Mouse (Mus musculus): ENCODE measurements around the gene Qk.

DNA sequence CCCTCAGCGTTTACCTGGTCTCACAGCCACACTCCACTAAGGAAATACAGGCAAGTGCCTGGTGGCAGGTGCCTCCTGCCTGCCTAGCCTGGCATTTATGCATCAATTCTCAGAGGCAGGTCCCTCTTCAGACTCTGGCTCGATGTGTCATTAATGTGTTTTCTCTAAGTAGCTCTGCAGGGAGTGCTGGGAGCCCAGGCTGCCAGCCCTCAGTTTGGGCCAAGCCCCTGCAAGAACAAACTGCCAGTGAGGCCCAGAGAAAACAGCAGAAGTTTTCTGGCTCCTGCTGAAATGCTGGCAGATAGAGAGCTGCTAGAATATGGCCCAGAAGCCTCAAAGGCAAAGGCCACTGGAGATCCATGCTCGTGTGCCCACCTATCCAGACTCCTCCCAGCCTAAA, 131.2 kb downstream of the Qk start:
- TF ChIP-seq E2F4 (IDR thresholded peaks at IDR 0.05; ENCODE audit: borderline replicate concordance, low read depth, low read length) (no peak), POLR2AphosphoS2 (IDR thresholded peaks at IDR 0.05; ENCODE audit: low read length) (no peak), MYC (IDR thresholded peaks at IDR 0.05; ENCODE audit: low read depth, low read length) (no peak)

Measured in MEL (cell line).